Comparison of ENCODE assay signal across 24 mouse cellular contexts in genomic region chr2:32543031-32543449, GRCm38 (mm10). TPM values are rescaled to one million over a fixed set of nuclear protein-coding genes. Genes with fewer than 3 reads are reported as not detected.
DNase-seq lines count a peak whose midpoint lies in the region; ATAC-seq and TF ChIP-seq lines count a peak whose summit lies in the region.
"Had no signal": no experiment of that assay in that cellular context is flagged by ENCODE, and none has a peak within 500 bp of the region (broad histone marks: within the 10 kb centered on the region; RNA-seq: fewer than 3 reads in every experiment).

No protein-coding gene starts in this region.

- intact Hi-C loops in left cerebral cortex, postnatal 4 days (cut with DNase I), result no loop called here

- TF ChIP-seq CTCF in cerebellum, adult 2 months (IDR thresholded peaks at IDR 0.05; ENCODE audit: borderline replicate concordance, insufficient read depth, low read depth, low read length), result no peak

- peak; percentile 57 to 63 for DNase-seq in cerebellum, adult 2 months
- DNase-seq in left cerebral cortex, postnatal 4 days, result peak; percentile 81
- DNase-seq in left cerebral cortex, adult 8-10 months (ENCODE audit: low spot score in 2 of 2), result no peak
- DNase-seq in NIH3T3 (ENCODE audit: low read depth) (peak; percentile 34), MN1 (ENCODE audit: low spot score) (no peak)
- peak; percentile 65 to 72 for DNase-seq in cerebellum, postnatal 14 days
- DNase-seq in yolk sac, embryonic 10.5 days (ENCODE audit: low spot score), result no peak
- DNase-seq: adrenal gland, postnatal 25 days; embryo, embryonic 11 days; gastrocnemius, postnatal 14 days; heart, adult 2 months; kidney, adult 11 months; kidney, postnatal 10 days had no signal

- H3K27ac ChIP-seq in cerebellum, adult 2 months (ENCODE audit: insufficient read depth, low read length), result no peak overlapping the region
- H3K27ac ChIP-seq: forebrain, embryonic 10.5 days; heart, adult 2 months; hindbrain, embryonic 12.5 days; liver, embryonic 12.5 days; neural tube, embryonic 12.5 days had no signal

- ATAC-seq in cerebellum, adult (ENCODE audit: insufficient number of reproducible peaks, low FRiP score, low TSS enrichment), result no peak
- ATAC-seq: activated CD4-positive, CD25-positive, alpha-beta regulatory T cell, adult 4 months; liver, embryonic 12.5 days; Patski had no signal

- TF ChIP-seq POLR2A in cerebellum, adult 2 months (IDR thresholded peaks at IDR 0.05; ENCODE audit: borderline replicate concordance, insufficient read depth, low read length), result no peak

- peaks cover 59% of the 10 kb centered on the region for H3K4me1 ChIP-seq in cerebellum, adult 2 months (ENCODE audit: control insufficient read depth, insufficient read depth, low read length)

- 39% methylated on average over 3 of the region's 3 CpGs for WGBS in cerebellum, adult 2 months

- H3K27me3 ChIP-seq in cerebellum, adult 2 months (ENCODE audit: control insufficient read depth, insufficient read depth, low read length), result no peaks in the 10 kb centered on the region
- H3K27me3 ChIP-seq: embryonic facial prominence, embryonic 15.5 days; hindbrain, embryonic 12.5 days; neural tube, embryonic 12.5 days; Patski had no signal

- no peak overlapping the region for H3K4me3 ChIP-seq in cerebellum, adult 2 months (replicated peaks; ENCODE audit: insufficient read depth, low read depth, low read length)
- H3K4me3 ChIP-seq: embryonic facial prominence, embryonic 15.5 days; forebrain, embryonic 10.5 days; heart, adult 2 months; hindbrain, embryonic 12.5 days; liver, embryonic 12.5 days; megakaryocyte, embryonic 14.5 days; neural tube, embryonic 12.5 days had no signal

RNA-seq across cellular contexts. Expression of gene Fam102a, which starts 7.9 kb away (rescaled TPM):
- 38.1 and 40.2 TPM in 2 replicates for polyA plus RNA-seq in cerebellum, adult 2 months (2012; rRNA removed)
- 10 to 100 TPM; 18.8 to 20.1 TPM for total RNA-seq in left cerebral cortex, postnatal 4 days (2021)
- total RNA-seq in left cerebral cortex, adult 8-10 months (2022), result 10 to 100 TPM; 69.0 to 78.6 (median 70.5) TPM

RNA-seq across cellular contexts. Expression of gene Dpm2, which starts 27.6 kb away (rescaled TPM):
- polyA plus RNA-seq in cerebellum, adult 2 months (2012; rRNA removed), result 131 and 137 TPM in 2 replicates
- 10 to 100 TPM; 74.3 to 76.8 TPM for total RNA-seq in left cerebral cortex, postnatal 4 days (2021)
- 10 to 100 TPM; 71.2 to 78.7 (median 72.8) TPM for total RNA-seq in left cerebral cortex, adult 8-10 months (2022)

RNA-seq across cellular contexts. Expression of gene Pip5kl1, which starts 31.6 kb away (rescaled TPM):
- 25.2 and 28.4 TPM in 2 replicates for polyA plus RNA-seq in cerebellum, adult 2 months (2012; rRNA removed)
- total RNA-seq in left cerebral cortex, postnatal 4 days (2021), result 10 to 100 TPM in 1 of 2 experiments, 1 to 10 TPM in 1; 9.4 to 11.5 TPM
- total RNA-seq in left cerebral cortex, adult 8-10 months (2022), result 10 to 100 TPM in 2 of 4 experiments, 1 to 10 TPM in 2; 9.3 to 11.0 (median 10.0) TPM
- total RNA-seq: adrenal gland, postnatal 25 days; gastrocnemius, postnatal 14 days; heart, adult 2 months had no signal
- polyA plus RNA-seq: activated CD4-positive, CD25-positive, alpha-beta regulatory T cell, adult 4 months; heart, postnatal 0 days; liver, embryonic 12.5 days had no signal

RNA-seq across cellular contexts. Expression of gene 9430097D07Rik, which starts 32.4 kb away (rescaled TPM):
- 0.59 and 0.60 TPM in 2 replicates for polyA plus RNA-seq in cerebellum, adult 2 months (2012; rRNA removed)
- total RNA-seq in left cerebral cortex, postnatal 4 days (2021), result under 1 TPM; 0.62 to 0.84 TPM
- total RNA-seq in left cerebral cortex, adult 8-10 months (2022), result 1 to 10 TPM in 2 of 4 experiments, under 1 TPM in 2; 0.84 to 2.4 (median 1.1) TPM
- total RNA-seq: adrenal gland, postnatal 25 days; gastrocnemius, postnatal 14 days; heart, adult 2 months had no signal
- polyA plus RNA-seq: activated CD4-positive, CD25-positive, alpha-beta regulatory T cell, adult 4 months; heart, adult 2 months; heart, postnatal 0 days; liver, embryonic 12.5 days; lung, embryonic 16.5 days had no signal

RNA-seq across cellular contexts. Expression of gene St6galnac4, which starts 43.9 kb away (rescaled TPM):
- polyA plus RNA-seq in cerebellum, adult 2 months (2012; rRNA removed), result 91.4 and 101 TPM in 2 replicates
- 10 to 100 TPM; 35.7 to 38.4 TPM for total RNA-seq in left cerebral cortex, postnatal 4 days (2021)
- total RNA-seq in left cerebral cortex, adult 8-10 months (2022), result 10 to 100 TPM; 33.9 to 36.5 (median 34.8) TPM

Comparison
In these comparisons a context has a peak if more than half of its experiments do, and no peak if none do; other contexts are left out.
1. DNase-seq: peak in cerebellum, adult 2 months (2 of 2), left cerebral cortex, postnatal 4 days (single experiment), NIH3T3 (single experiment) and cerebellum, postnatal 14 days (2 of 2); none in left cerebral cortex, adult 8-10 months (0 of 2), MN1 (single experiment) and yolk sac, embryonic 10.5 days (single experiment).